Mouse (Mus musculus): Measurements from ENCODE around the gene Pik3r2. TPM values are rescaled to one million over a fixed set of nuclear protein-coding genes. Genes with fewer than 3 reads are reported as not detected.

The Pik3r2 gene
- polyA plus RNA-seq, 1 experiment from 2014 or later, result 113 TPM

GRCm38 (mm10) chr8:70787051-70787445, 10.5 kb upstream of the Pik3r2 start:
- 92% methylated on average over 3 of the region's 3 CpGs for WGBS
- Histone ChIP-seq H3K36me3 (peaks cover 43% of the 10 kb centered on the region), H3K27me3 (0 out of 2 replicates have a peak, but pooled peaks cover 3% of the 10 kb centered on the region)

GRCm38 (mm10) chr8:70786291-70787050, 10.0 kb upstream of the Pik3r2 start:
- ATAC-seq (ENCODE audit: low FRiP score, low read depth), result no peak
- no peaks in the 10 kb centered on the region for H3K9me3 ChIP-seq
- no peak overlapping the region for H3K9ac ChIP-seq
- no peak overlapping the region for H3K4me3 ChIP-seq
- peaks cover 47% of the 10 kb centered on the region for H3K36me3 ChIP-seq
- H3K27ac ChIP-seq (replicated peaks), result no peak overlapping the region
- H3K27me3 ChIP-seq, result 0 out of 2 replicates have a peak, but pooled peaks cover 3% of the 10 kb centered on the region
- no peak overlapping the region for H3K4me2 ChIP-seq
- peaks cover 25% of the 10 kb centered on the region for H3K4me1 ChIP-seq (replicated peaks)
- 87% methylated on average over 25 of the region's 25 CpGs for WGBS

More at GRCm38 (mm10) chr8:70787051-70787445, 10.5 kb upstream of the Pik3r2 start:
- H3K4me2 ChIP-seq, result no peak overlapping the region
- H3K4me1 ChIP-seq (replicated peaks), result peaks cover 31% of the 10 kb centered on the region
- H3K27ac ChIP-seq (replicated peaks), result no peak overlapping the region
- no peak overlapping the region for H3K4me3 ChIP-seq
- no peak for ATAC-seq (ENCODE audit: low FRiP score, low read depth)
- H3K9me3 ChIP-seq, result no peaks in the 10 kb centered on the region
- no peak overlapping the region for H3K9ac ChIP-seq

DNA sequence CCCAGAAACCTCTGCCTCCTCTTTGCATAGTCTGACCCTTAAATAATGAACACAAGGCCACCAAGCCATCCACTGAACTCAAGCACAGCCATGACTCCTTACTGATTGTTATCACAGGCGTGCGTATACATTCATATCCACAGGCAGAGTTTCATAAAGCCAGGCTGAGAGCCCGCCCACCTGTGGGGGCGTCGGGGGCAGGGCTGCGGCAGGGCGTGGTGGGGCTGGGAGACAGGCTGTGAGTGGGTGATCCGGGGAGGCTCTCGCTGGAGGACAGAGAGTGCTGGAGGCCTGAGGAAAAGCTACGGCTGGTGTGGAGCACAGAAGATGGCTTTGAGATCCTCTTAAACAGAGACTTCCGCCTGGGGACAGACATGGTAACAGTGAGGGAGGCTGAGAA, 3.6 kb upstream of the Pik3r2 start:
- H3K4me1 ChIP-seq (replicated peaks), result peaks cover 19% of the 10 kb centered on the region
- ATAC-seq (ENCODE audit: low FRiP score, low read depth), result no peak

GRCm38 (mm10) chr8:70775851-70776495, 540 bp downstream of the Pik3r2 start:
- no peak for ATAC-seq (ENCODE audit: low FRiP score, low read depth)
- H3K9me3 ChIP-seq, result no peaks in the 10 kb centered on the region
- peak overlapping the region; percentile 94 for H3K27ac ChIP-seq (replicated peaks)
- peaks cover 54% of the 10 kb centered on the region for H3K4me1 ChIP-seq (replicated peaks)
- H3K4me3 ChIP-seq, result peak overlapping the region; percentile 82
- peak overlapping the region; percentile 89 for H3K4me2 ChIP-seq
- peak overlapping the region; percentile 95 for H3K9ac ChIP-seq
- no peaks in the 10 kb centered on the region for H3K27me3 ChIP-seq
- WGBS, result 2% methylated on average over 34 of the region's 34 CpGs
- H3K36me3 ChIP-seq, result peaks cover 24% of the 10 kb centered on the region

More for the DNA sequence above, 3.6 kb upstream of the Pik3r2 start:
- Histone ChIP-seq H3K9ac (no peak overlapping the region), H3K4me2 (no peak overlapping the region), H3K36me3 (peaks cover 43% of the 10 kb centered on the region), H3K4me3 (no peak overlapping the region), H3K9me3 (no peaks in the 10 kb centered on the region), H3K27me3 (no peaks in the 10 kb centered on the region), H3K27ac (replicated peaks) (no peak overlapping the region)
- 84% methylated on average over 11 of the region's 11 CpGs for WGBS

DNA sequence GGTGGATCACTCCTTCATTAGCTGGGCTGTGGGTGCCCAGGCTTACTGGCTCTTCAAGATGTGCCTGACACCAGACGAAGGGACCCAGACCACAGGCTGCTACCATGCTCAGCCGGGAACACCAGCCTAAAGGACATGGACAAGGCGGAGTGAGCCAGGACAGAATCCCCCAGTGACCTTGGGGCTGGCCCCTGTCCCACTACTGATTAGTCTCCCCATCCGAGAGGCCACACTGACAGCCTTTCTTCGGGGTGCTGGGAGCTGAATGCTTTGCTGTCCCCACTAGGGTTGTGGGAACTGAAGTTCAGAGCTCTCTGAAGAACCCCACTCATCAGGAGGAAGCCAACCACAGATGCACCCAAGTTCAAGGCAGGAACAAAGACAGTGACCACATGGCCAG, 1.3 kb downstream of the Pik3r2 start:
- Histone ChIP-seq H3K4me2 (peak overlapping the region; percentile 89), H3K27me3 (no peaks in the 10 kb centered on the region), H3K9ac (peak overlapping the region; percentile 95), H3K4me1 (replicated peaks) (peaks cover 54% of the 10 kb centered on the region), H3K9me3 (no peaks in the 10 kb centered on the region), H3K4me3 (peak overlapping the region; percentile 82), H3K27ac (replicated peaks) (no peak overlapping the region), H3K36me3 (peaks cover 25% of the 10 kb centered on the region)
- 88% methylated on average over 5 of the region's 5 CpGs for WGBS
- ATAC-seq (ENCODE audit: low FRiP score, low read depth), result no peak

- Histone ChIP-seq H3K27me3 (no peaks in the 10 kb centered on the region), H3K4me2 (0 out of 2 replicates have a peak overlapping the region, but pooled peaks have one; percentile 34), H3K36me3 (peaks cover 26% of the 10 kb centered on the region), H3K9me3 (no peaks in the 10 kb centered on the region), H3K4me3 (peak overlapping the region; percentile 82; the same call in 1 of the 2 replicates), H3K27ac (replicated peaks) (0 out of 2 replicates have a peak overlapping the region, but pooled peaks have one; percentile 4), H3K9ac (peak overlapping the region; percentile 95; the same call in 1 of the 2 replicates), H3K4me1 (replicated peaks) (peaks cover 55% of the 10 kb centered on the region)
- no peak for ATAC-seq (ENCODE audit: low FRiP score, low read depth)
- 91% methylated on average over 18 of the region's 18 CpGs for WGBS
These were observed 1.8 kb downstream of the Pik3r2 start for GRCm38 (mm10) chr8:70774740-70775139.

DNA sequence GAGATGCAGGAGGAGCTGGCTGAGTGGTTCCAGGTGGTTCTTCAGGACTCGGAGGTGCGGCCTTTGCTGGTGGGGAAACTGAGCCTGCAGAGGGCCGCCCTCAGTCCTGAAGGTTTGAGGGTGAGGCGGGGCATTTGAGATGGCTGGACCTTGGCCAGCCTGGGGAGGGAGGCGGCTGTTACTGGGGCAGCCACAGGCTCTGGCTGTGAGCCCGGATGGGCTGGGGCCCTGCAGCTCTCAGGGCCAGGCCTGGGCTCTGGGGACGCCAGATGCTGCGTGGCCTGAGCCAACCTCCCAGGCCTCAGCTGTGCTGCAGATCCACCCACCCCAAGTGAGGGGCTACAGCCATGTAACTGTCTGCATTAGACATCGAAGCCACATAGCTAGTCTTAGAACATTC, 2.7 kb downstream of the Pik3r2 start:
- WGBS, result 36% methylated on average over 9 of the region's 9 CpGs
- H3K4me1 ChIP-seq (replicated peaks), result peaks cover 63% of the 10 kb centered on the region
- peaks cover 26% of the 10 kb centered on the region for H3K36me3 ChIP-seq
- H3K9ac ChIP-seq, result 0 out of 2 replicates have a peak overlapping the region, but pooled peaks have one; percentile 23
- H3K4me3 ChIP-seq, result no peak overlapping the region
- peak overlapping the region; percentile 34 for H3K4me2 ChIP-seq
- no peak for ATAC-seq (ENCODE audit: low FRiP score, low read depth)
- H3K27me3 ChIP-seq, result no peaks in the 10 kb centered on the region
- no peaks in the 10 kb centered on the region for H3K9me3 ChIP-seq
- peak overlapping the region; percentile 73 for H3K27ac ChIP-seq (replicated peaks)

- H3K27ac ChIP-seq (replicated peaks), result peak overlapping the region; percentile 73
These were observed 3.1 kb downstream of the Pik3r2 start for GRCm38 (mm10) chr8:70773410-70773809.

GRCm38 (mm10) chr8:70772890-70773289, 3.6 kb downstream of the Pik3r2 start:
- Histone ChIP-seq H3K27ac (replicated peaks) (peak overlapping the region; percentile 73; the same call in 1 of the 2 replicates), H3K36me3 (peaks cover 36% of the 10 kb centered on the region), H3K27me3 (peaks cover 5% of the 10 kb centered on the region; the same call in 1 of the 2 replicates), H3K4me3 (no peak overlapping the region), H3K9ac (no peak overlapping the region), H3K9me3 (no peaks in the 10 kb centered on the region), H3K4me1 (replicated peaks) (peaks cover 57% of the 10 kb centered on the region), H3K4me2 (no peak overlapping the region)
- ATAC-seq (ENCODE audit: low FRiP score, low read depth), result no peak
- WGBS, result 89% methylated on average over 9 of the region's 9 CpGs

More at GRCm38 (mm10) chr8:70773410-70773809, 3.1 kb downstream of the Pik3r2 start:
- H3K4me3 ChIP-seq, result no peak overlapping the region
- peaks cover 31% of the 10 kb centered on the region for H3K36me3 ChIP-seq
- peak overlapping the region; percentile 34 for H3K4me2 ChIP-seq
- no peak overlapping the region for H3K9ac ChIP-seq
- no peaks in the 10 kb centered on the region for H3K9me3 ChIP-seq
- no peak for ATAC-seq (ENCODE audit: low FRiP score, low read depth)
- H3K4me1 ChIP-seq (replicated peaks), result peaks cover 62% of the 10 kb centered on the region
- no peaks in the 10 kb centered on the region for H3K27me3 ChIP-seq
- whole genome bisulfite sequencing, result 63% methylated on average over 5 of the region's 5 CpGs

- no peak overlapping the region for H3K27ac ChIP-seq (replicated peaks)
- H3K4me2 ChIP-seq, result no peak overlapping the region
- H3K27me3 ChIP-seq, result peaks cover 13% of the 10 kb centered on the region
- H3K9ac ChIP-seq, result no peak overlapping the region
- ATAC-seq (ENCODE audit: low FRiP score, low read depth), result no peak
- no peak overlapping the region for H3K4me3 ChIP-seq
- peaks cover 53% of the 10 kb centered on the region for H3K4me1 ChIP-seq (replicated peaks)
- WGBS, result 94% methylated on average over 13 of the region's 13 CpGs
- no peaks in the 10 kb centered on the region for H3K9me3 ChIP-seq
- peaks cover 39% of the 10 kb centered on the region for H3K36me3 ChIP-seq
These were observed 4.4 kb downstream of the Pik3r2 start for GRCm38 (mm10) chr8:70772075-70772474.

- no peak for ATAC-seq (ENCODE audit: low FRiP score, low read depth)
- H3K9me3 ChIP-seq, result no peaks in the 10 kb centered on the region
- 90% methylated on average over 7 of the region's 7 CpGs for WGBS
- no peak overlapping the region for H3K4me3 ChIP-seq
- no peak overlapping the region for H3K9ac ChIP-seq
- peaks cover 21% of the 10 kb centered on the region for H3K27me3 ChIP-seq
- H3K27ac ChIP-seq (replicated peaks), result no peak overlapping the region
- H3K36me3 ChIP-seq, result peaks cover 39% of the 10 kb centered on the region
- H3K4me1 ChIP-seq (replicated peaks), result peaks cover 62% of the 10 kb centered on the region
- H3K4me2 ChIP-seq, result no peak overlapping the region
These were observed 5.3 kb downstream of the Pik3r2 start for GRCm38 (mm10) chr8:70771217-70771616.

- Histone ChIP-seq H3K9me3 (no peaks in the 10 kb centered on the region), H3K4me1 (replicated peaks) (peaks cover 64% of the 10 kb centered on the region), H3K9ac (no peak overlapping the region), H3K27ac (replicated peaks) (no peak overlapping the region), H3K27me3 (peaks cover 21% of the 10 kb centered on the region), H3K4me3 (no peak overlapping the region), H3K4me2 (no peak overlapping the region), H3K36me3 (peaks cover 39% of the 10 kb centered on the region)
- ATAC-seq (ENCODE audit: low FRiP score, low read depth), result no peak
- WGBS, result 95% methylated on average over 13 of the region's 13 CpGs
These were observed 5.8 kb downstream of the Pik3r2 start for GRCm38 (mm10) chr8:70770748-70771147.

Data from hindbrain, embryonic 15.5 days (tissue).